Mouse (Mus musculus): ENCODE data around the gene Itgad. TPM values are rescaled to one million over a fixed set of nuclear protein-coding genes. Genes with fewer than 3 reads are reported as not detected.

Itgad gene
- total and polyA plus RNA-seq, 3 experiments: 0.07 TPM; not detected in 1

- DNase-seq: no peak
Measured at GRCm38 (mm10) chr7:128243921-128244320, 89.7 kb downstream of the Itgad start.

GRCm38 (mm10) chr7:128244410-128245025 is 90.3 kb downstream of the Itgad start:
- DNase-seq: no peak

GRCm38 (mm10) chr7:128245547-128245946 is 91.4 kb downstream of the Itgad start:
- DNase-seq: no peak

GRCm38 (mm10) chr7:128246496-128247391 is 92.6 kb downstream of the Itgad start, which contains the start of gene Tgfb1i1:
Gene Tgfb1i1, plus strand, starts transcription at chr7:128246812.
- peak; percentile 58 for DNase-seq

- peak; percentile 85 for DNase-seq
Measured at GRCm38 (mm10) chr7:128247443-128247842, 93.3 kb downstream of the Itgad start.

- no peak for DNase-seq
Measured at GRCm38 (mm10) chr7:128248081-128249042, 94.2 kb downstream of the Itgad start.

GRCm38 (mm10) chr7:128249998-128250397 is 95.8 kb downstream of the Itgad start:
- no peak for DNase-seq

- DNase-seq: no peak
Measured at GRCm38 (mm10) chr7:128251946-128252345, 97.8 kb downstream of the Itgad start.

GRCm38 (mm10) chr7:128252609-128253008 is 98.4 kb downstream of the Itgad start:
- no peak for DNase-seq

GRCm38 (mm10) chr7:128254978-128255377 is 100.8 kb downstream of the Itgad start:
- no peak for DNase-seq

GRCm38 (mm10) chr7:128255757-128256156 is 101.6 kb downstream of the Itgad start:
- no peak for DNase-seq

- peak; percentile 41 for DNase-seq
Measured at GRCm38 (mm10) chr7:128256783-128257334, 102.7 kb downstream of the Itgad start.

GRCm38 (mm10) chr7:128265411-128265810 is 111.2 kb downstream of the Itgad start, which contains the start of gene Slc5a2:
Gene Slc5a2, plus strand, starts transcription at chr7:128265657.
- no peak for DNase-seq

GRCm38 (mm10) chr7:128266056-128266455 is 111.9 kb downstream of the Itgad start:
- no peak for DNase-seq

- no peak for DNase-seq
Measured at GRCm38 (mm10) chr7:128267391-128267790, 113.2 kb downstream of the Itgad start.

GRCm38 (mm10) chr7:128267813-128268212 is 113.6 kb downstream of the Itgad start:
- no peak for DNase-seq

GRCm38 (mm10) chr7:128270431-128270850 is 116.3 kb downstream of the Itgad start:
- no peak for DNase-seq

GRCm38 (mm10) chr7:128271496-128271895 is 117.3 kb downstream of the Itgad start:
- DNase-seq: no peak

Measured in adrenal gland, adult 2 months (tissue).